Mouse (Mus musculus) hindbrain, embryonic 12.5 days (tissue): ENCODE data around the gene Ube2q1. TPM values are rescaled to one million over a fixed set of nuclear protein-coding genes. Genes with fewer than 3 reads are reported as not detected.

Experiments
- polyA plus RNA-seq: library from polyadenylated mRNA; unstranded; fragments of >200 nt; fragmentation: Nextera tagmentation; extraction: Ambion mirVana; gene quantifications from 2 replicates; pipeline ENCODE4 v1.2.1, GENCODE M21; 2016

Ube2q1 gene
- polyA plus RNA-seq, 1 experiment from 2014 or later, result 19.9 TPM

Other genes starting within 250 kb of the Ube2q1 start
- 23.4 and 24.1 TPM in 2 replicates for gene Adar, start 58.6 kb upstream of the Ube2q1 start, polyA plus RNA-seq
- gene Chrnb2, start 9.0 kb upstream of the Ube2q1 start, polyA plus RNA-seq, result 26.7 and 26.8 TPM in 2 replicates
- 3.4 and 4.4 TPM in 2 replicates for gene She, start 57.8 kb downstream of the Ube2q1 start, polyA plus RNA-seq
- gene Il6ra, start 139.6 kb downstream of the Ube2q1 start, polyA plus RNA-seq, result 0.66 and 1.2 TPM in 2 replicates
- gene Atp8b2, start 189.9 kb downstream of the Ube2q1 start, polyA plus RNA-seq, result 20.3 and 22.8 TPM in 2 replicates
- 137 and 141 TPM in 2 replicates for gene Hax1, start 225.2 kb downstream of the Ube2q1 start, polyA plus RNA-seq